Mouse (Mus musculus) neural tube, embryonic 11.5 days (tissue): ENCODE measurements at regions not wholly inside any gene's neighbourhood (a gene's known extent, or its start where the extent isn't known, plus 50 kb on each side); places are given as distances from the start of the nearest gene placed in this dataset.

ENCODE experiments used
- ATAC-seq: fragments of 200-750 bp; cut with Nextera tagmentation; 2 replicates; pipeline ENCODE4 v1.8.0; 2017; ENCODE audit warnings: moderate number of reproducible peaks, mild to moderate bottlenecking, moderate TSS enrichment, moderate library complexity; ENCODE audit not compliant: insufficient read depth, low FRiP score, low TSS enrichment
- DNase-seq: peaks from one replicate; pipeline ENCODE4 v3.0.0-alpha.2; 2015; ENCODE audit warnings: low spot score
- H3K27ac ChIP-seq: fragments of 300-500 bp; sonication (generic); 2 replicates; pipeline ENCODE4 v1.5.1; 2014; ENCODE audit warnings: low read depth, mild to moderate bottlenecking, low read length
- H3K27me3 ChIP-seq: fragments of 300-500 bp; sonication (generic); 2 replicates; pipeline ENCODE4 v1.6.1; 2014; ENCODE audit warnings: mild to moderate bottlenecking, low read length, mixed read lengths; ENCODE audit not compliant: control insufficient read depth, insufficient read depth
- H3K36me3 ChIP-seq: fragments of 300-500 bp; sonication (generic); 2 replicates; pipeline ENCODE4 v1.6.1; 2014; ENCODE audit warnings: mild to moderate bottlenecking, low read length, moderate library complexity, mixed read lengths; ENCODE audit not compliant: control insufficient read depth, insufficient read depth
- H3K4me1 ChIP-seq: fragments of 300-500 bp; sonication (generic); 2 replicates; pipeline ENCODE4 v1.6.1; 2014; ENCODE audit warnings: low read length, mixed read lengths; ENCODE audit not compliant: control insufficient read depth, insufficient read depth
- H3K4me2 ChIP-seq: fragments of 300-500 bp; sonication (generic); 2 replicates; pipeline ENCODE4 v1.6.1; 2014; ENCODE audit warnings: low read depth, mild to moderate bottlenecking, moderate library complexity
- H3K4me3 ChIP-seq: fragments of 300-500 bp; sonication (generic); 2 replicates; pipeline ENCODE4 v1.5.1; 2014; ENCODE audit warnings: low read depth, low read length
- H3K9ac ChIP-seq: fragments of 300-500 bp; sonication (generic); 2 replicates; pipeline ENCODE4 v1.6.1; 2014; ENCODE audit warnings: mild to moderate bottlenecking, low read length
- H3K9me3 ChIP-seq: fragments of 300-500 bp; sonication (generic); 2 replicates; pipeline ENCODE4 v1.6.1; 2016; ENCODE audit warnings: low read length; ENCODE audit not compliant: control insufficient read depth
- WGBS: fragments of 180-500 bp; shearing (Covaris S2); extraction: QIAGEN DNeasy Blood & Tissue Kit; methylation state at CpG from one replicate; pipeline ENCODE4 v1.1.7; 2014; 5-methylcytosine and 5-hydroxymethylcytosine counted together

DNA sequence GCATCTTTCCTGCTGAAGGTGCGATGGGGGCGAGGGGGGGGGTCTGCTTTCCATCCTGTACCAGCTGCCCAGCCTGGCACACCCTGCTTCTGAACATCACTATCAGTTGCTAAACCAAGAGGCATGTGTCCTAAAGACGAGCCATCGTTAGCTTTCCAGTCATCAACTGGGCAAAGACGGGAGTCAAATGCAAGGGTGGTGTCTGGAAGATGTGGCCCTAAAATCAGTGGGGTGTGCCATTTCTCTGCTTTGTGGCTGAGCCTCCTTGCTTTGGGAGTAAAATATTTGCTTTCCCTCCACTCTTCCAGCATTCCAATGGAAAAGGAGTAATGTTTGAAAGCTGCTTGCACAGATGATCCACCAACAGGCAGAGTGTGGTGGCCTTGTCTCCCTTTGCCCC, 246.0 kb upstream of the Irx1 start:
- Histone ChIP-seq H3K36me3 (no peaks in the 10 kb centered on the region), H3K4me1 (peaks cover 8% of the 10 kb centered on the region; the same call in 1 of the 2 replicates), H3K4me3 (no peak overlapping the region), H3K9me3 (no peaks in the 10 kb centered on the region), H3K27me3 (peaks cover 20% of the 10 kb centered on the region), H3K4me2 (no peak overlapping the region), H3K9ac (no peak overlapping the region), H3K27ac (no peak overlapping the region)
- WGBS: 49% methylated on average over 5 of the region's 5 CpGs
- ATAC-seq: no peak
- DNase-seq: no peak

GRCm38 (mm10) chr13:72209946-72210456, 246.5 kb upstream of the Irx1 start:
- no peak overlapping the region for H3K4me2 ChIP-seq
- H3K4me1 ChIP-seq: peaks cover 8% of the 10 kb centered on the region; the same call in 1 of the 2 replicates
- ATAC-seq: peak; percentile 96
- WGBS: 5% methylated on average over 10 of the region's 10 CpGs
- DNase-seq: peak; percentile 73
- peaks cover 21% of the 10 kb centered on the region for H3K27me3 ChIP-seq
- H3K27ac ChIP-seq: no peak overlapping the region
- no peaks in the 10 kb centered on the region for H3K36me3 ChIP-seq
- no peaks in the 10 kb centered on the region for H3K9me3 ChIP-seq
- H3K4me3 ChIP-seq: no peak overlapping the region
- H3K9ac ChIP-seq: no peak overlapping the region

DNA sequence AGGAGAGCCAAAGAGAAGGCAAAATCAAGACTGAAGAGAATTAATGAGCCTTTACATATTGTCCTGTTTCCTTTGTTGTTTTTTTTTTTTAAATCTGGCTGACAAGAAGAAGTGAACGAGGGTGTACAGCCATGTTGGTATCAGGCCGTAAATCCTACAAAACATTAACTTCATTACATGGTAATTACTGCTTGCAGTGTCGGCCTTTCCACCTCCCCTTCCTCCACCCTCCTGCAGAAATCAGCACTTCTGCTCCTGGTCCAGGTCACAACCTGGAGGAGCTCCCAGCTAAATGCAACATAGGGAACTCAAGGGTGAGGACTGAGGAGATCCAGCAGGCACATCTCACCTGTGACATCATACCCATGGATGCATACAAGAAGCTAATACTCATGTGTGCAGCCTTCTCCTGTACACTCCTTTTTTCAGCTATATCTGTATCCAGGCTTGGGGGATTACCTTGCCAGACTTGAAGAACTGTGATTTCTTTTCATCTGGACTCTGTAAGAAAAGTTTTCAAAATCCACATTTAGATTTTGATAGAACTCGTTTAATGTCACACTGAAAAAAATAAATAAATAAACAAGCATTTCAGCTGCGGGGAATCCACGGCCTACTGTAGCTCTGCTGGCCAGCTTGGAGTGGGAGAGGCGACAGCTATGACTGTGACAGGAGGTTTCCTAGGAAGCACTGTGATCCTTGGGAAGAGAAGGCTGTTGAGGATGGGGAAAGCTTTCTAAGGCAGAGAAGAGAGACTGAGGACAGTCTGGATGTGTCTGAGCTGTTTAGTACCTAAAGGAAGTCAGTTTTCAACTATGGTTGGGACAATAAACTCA, 247.2 kb upstream of the Irx1 start:
- peak; percentile 20 for DNase-seq
- 37% methylated on average over 7 of the region's 7 CpGs for WGBS
- peaks cover 21% of the 10 kb centered on the region for H3K27me3 ChIP-seq
- H3K4me3 ChIP-seq: no peak overlapping the region
- H3K36me3 ChIP-seq: no peaks in the 10 kb centered on the region
- no peak overlapping the region for H3K9ac ChIP-seq
- H3K4me2 ChIP-seq: no peak overlapping the region
- peak; percentile 60 for ATAC-seq
- no peaks in the 10 kb centered on the region for H3K9me3 ChIP-seq
- peaks cover 8% of the 10 kb centered on the region; the same call in 1 of the 2 replicates for H3K4me1 ChIP-seq
- no peak overlapping the region for H3K27ac ChIP-seq

- DNase-seq (no peak), ATAC-seq (no peak)
- 75% methylated on average over 4 of the region's 4 CpGs for WGBS
- no peak overlapping the region for H3K27ac ChIP-seq
- no peaks in the 10 kb centered on the region for H3K9me3 ChIP-seq
- no peaks in the 10 kb centered on the region for H3K36me3 ChIP-seq
- H3K4me3 ChIP-seq: no peak overlapping the region
- peaks cover 8% of the 10 kb centered on the region; the same call in 1 of the 2 replicates for H3K4me1 ChIP-seq
- H3K27me3 ChIP-seq: peaks cover 23% of the 10 kb centered on the region
- no peak overlapping the region for H3K4me2 ChIP-seq
- no peak overlapping the region for H3K9ac ChIP-seq
These were observed 248.2 kb upstream of the Irx1 start for GRCm38 (mm10) chr13:72211716-72212115.

GRCm38 (mm10) chr13:72212747-72213146, 249.2 kb upstream of the Irx1 start:
- DNase-seq (no peak), ATAC-seq (no peak)
- Histone ChIP-seq H3K4me3 (no peak overlapping the region), H3K9me3 (no peaks in the 10 kb centered on the region), H3K4me2 (no peak overlapping the region), H3K27ac (no peak overlapping the region), H3K9ac (no peak overlapping the region), H3K36me3 (no peaks in the 10 kb centered on the region), H3K27me3 (peaks cover 19% of the 10 kb centered on the region), H3K4me1 (peaks cover 8% of the 10 kb centered on the region; the same call in 1 of the 2 replicates)
- WGBS: 79% methylated on average over 2 of the region's 2 CpGs

GRCm38 (mm10) chr13:72219329-72219728, 255.8 kb upstream of the Irx1 start:
- DNase-seq: no peak
- Histone ChIP-seq H3K4me2 (no peak overlapping the region), H3K9me3 (no peaks in the 10 kb centered on the region), H3K9ac (no peak overlapping the region), H3K27me3 (peaks cover 5% of the 10 kb centered on the region), H3K4me3 (no peak overlapping the region), H3K36me3 (no peaks in the 10 kb centered on the region), H3K4me1 (no peaks in the 10 kb centered on the region), H3K27ac (no peak overlapping the region)
- WGBS: 93% methylated on average over 2 of the region's 2 CpGs
- ATAC-seq: no peak

GRCm38 (mm10) chr13:72227102-72227501, 263.6 kb upstream of the Irx1 start:
- no peaks in the 10 kb centered on the region for H3K4me1 ChIP-seq
- H3K4me2 ChIP-seq: no peak overlapping the region
- no peak overlapping the region for H3K9ac ChIP-seq
- no peak overlapping the region for H3K27ac ChIP-seq
- H3K9me3 ChIP-seq: no peaks in the 10 kb centered on the region
- 64% methylated on average over 1 of the region's 1 CpGs for WGBS
- no peaks in the 10 kb centered on the region for H3K36me3 ChIP-seq
- ATAC-seq (no peak), DNase-seq (no peak)
- no peak overlapping the region for H3K4me3 ChIP-seq
- H3K27me3 ChIP-seq: no peaks in the 10 kb centered on the region

DNA sequence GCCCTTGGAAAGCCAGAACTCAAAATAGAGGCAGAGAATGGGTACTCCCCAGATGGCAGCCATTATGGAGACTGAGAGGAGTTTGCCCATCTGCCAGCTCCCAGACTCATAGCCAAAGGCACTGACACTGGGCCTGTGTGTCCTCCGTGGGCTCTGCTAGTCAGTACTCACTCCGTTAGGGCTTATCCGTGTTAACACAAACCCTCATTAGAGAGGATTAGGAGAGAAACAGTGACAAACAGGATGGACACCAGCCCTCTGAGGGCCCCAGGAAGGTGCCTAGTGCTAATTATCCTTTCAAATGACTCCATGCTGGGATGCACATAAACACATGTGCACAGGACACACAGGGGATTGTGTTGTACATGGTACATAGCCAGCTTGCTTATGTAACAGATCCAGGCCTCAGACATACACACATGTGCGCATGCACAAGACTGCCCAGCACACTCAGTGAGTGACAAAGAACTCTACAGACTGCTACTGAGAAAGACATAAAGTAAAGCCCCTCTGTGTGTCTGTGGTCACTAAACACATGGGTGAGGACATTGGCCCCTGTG, 267.6 kb upstream of the Irx1 start:
- H3K27me3 ChIP-seq: no peaks in the 10 kb centered on the region
- 89% methylated on average over 4 of the region's 4 CpGs for WGBS
- H3K27ac ChIP-seq: no peak overlapping the region
- no peaks in the 10 kb centered on the region for H3K4me1 ChIP-seq
- no peak overlapping the region for H3K9ac ChIP-seq
- DNase-seq (no peak), ATAC-seq (no peak)
- H3K36me3 ChIP-seq: no peaks in the 10 kb centered on the region
- no peak overlapping the region for H3K4me2 ChIP-seq
- H3K4me3 ChIP-seq: no peak overlapping the region
- no peaks in the 10 kb centered on the region for H3K9me3 ChIP-seq

GRCm38 (mm10) chr13:72232080-72232479, 268.6 kb upstream of the Irx1 start:
- Histone ChIP-seq H3K36me3 (no peaks in the 10 kb centered on the region), H3K9ac (no peak overlapping the region), H3K4me2 (no peak overlapping the region), H3K27ac (no peak overlapping the region), H3K4me1 (no peaks in the 10 kb centered on the region), H3K4me3 (no peak overlapping the region), H3K27me3 (no peaks in the 10 kb centered on the region), H3K9me3 (no peaks in the 10 kb centered on the region)
- ATAC-seq: no peak
- DNase-seq: no peak
